Comparison of ENCODE assay signal across 9 mouse cellular contexts in the genomic region with DNA sequence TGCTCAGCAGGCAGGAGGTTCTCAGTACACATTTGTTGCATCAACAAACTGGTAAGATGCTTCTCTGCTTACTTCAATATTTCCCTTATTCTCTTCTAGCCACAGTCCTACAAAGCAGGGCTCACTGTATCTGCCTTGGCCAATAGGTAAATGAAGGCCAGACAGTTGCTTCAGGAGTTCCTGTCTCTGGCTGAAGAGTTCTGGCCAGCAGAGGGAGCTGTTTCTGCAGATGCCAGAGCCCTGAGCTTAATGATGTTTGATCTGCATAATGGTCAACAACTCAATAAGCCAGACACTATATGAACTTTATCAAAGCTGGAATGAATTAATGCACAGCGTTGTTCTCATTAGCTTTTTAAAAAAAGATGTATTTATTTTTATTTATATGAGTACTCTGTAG. TPM values are rescaled to one million over a fixed set of nuclear protein-coding genes. Genes with fewer than 3 reads are reported as not detected.
DNase-seq lines count a peak whose midpoint lies in the region; ATAC-seq and TF ChIP-seq lines count a peak whose summit lies in the region.
"Had no signal": no experiment of that assay in that cellular context is flagged by ENCODE, and none has a peak within 500 bp of the region (broad histone marks: within the 10 kb centered on the region; RNA-seq: fewer than 3 reads in every experiment).

No protein-coding gene starts in this region.

- H3K4me2 ChIP-seq in hindbrain, embryonic 16.5 days (ENCODE audit: low read length), result no peak overlapping the region
- H3K4me2 ChIP-seq in stomach, postnatal 0 days (replicated peaks; ENCODE audit: low read depth), result no peak overlapping the region
- H3K4me2 ChIP-seq: lung, embryonic 15.5 days had no signal

- ATAC-seq in hindbrain, embryonic 16.5 days, result no peak
- peak; percentile 53; the same call in 1 of the 2 replicates for ATAC-seq in monocyte, adult 5-6 weeks (replicated peaks; ENCODE audit: insufficient number of reproducible peaks, low FRiP score, low TSS enrichment, poor library complexity, severe bottlenecking)
- ATAC-seq in stomach, postnatal 0 days (ENCODE audit: low FRiP score, low TSS enrichment), result no peak

- H3K27me3 ChIP-seq in hindbrain, embryonic 10.5 days (ENCODE audit: insufficient read depth, poor library complexity, severe bottlenecking), result no peaks in the 10 kb centered on the region
- no peaks in the 10 kb centered on the region for H3K27me3 ChIP-seq in hindbrain, embryonic 16.5 days (replicated peaks; ENCODE audit: control insufficient read depth, insufficient read depth, low read length)
- no peaks in the 10 kb centered on the region for H3K27me3 ChIP-seq in stomach, postnatal 0 days (ENCODE audit: control insufficient read depth, insufficient read depth, low read length)
- H3K27me3 ChIP-seq: lung, embryonic 15.5 days had no signal

- TF ChIP-seq EP300 in stomach, postnatal 0 days (optimal IDR thresholded peaks at IDR 0.05), result no peak

- H3K4me1 ChIP-seq in hindbrain, embryonic 10.5 days (replicated peaks), result peaks cover 21% of the 10 kb centered on the region
- peaks cover 8% of the 10 kb centered on the region for H3K4me1 ChIP-seq in hindbrain, embryonic 16.5 days (ENCODE audit: control insufficient read depth, insufficient read depth, low read depth, low read length)
- no peaks in the 10 kb centered on the region for H3K4me1 ChIP-seq in stomach, postnatal 0 days (replicated peaks; ENCODE audit: control insufficient read depth, insufficient read depth)

- 53% methylated on average over 1 of the region's 1 CpGs for WGBS in hindbrain, embryonic 10.5 days
- WGBS in hindbrain, embryonic 16.5 days, result 57% methylated on average over 1 of the region's 1 CpGs
- WGBS in stomach, postnatal 0 days, result 50% methylated on average over 1 of the region's 1 CpGs

- no peak overlapping the region for H3K9ac ChIP-seq in hindbrain, embryonic 16.5 days (ENCODE audit: low read depth, low read length)
- H3K9ac ChIP-seq in stomach, postnatal 0 days (ENCODE audit: low read length), result no peak overlapping the region
- H3K9ac ChIP-seq: lung, embryonic 15.5 days had no signal

- no peak overlapping the region for H3K4me3 ChIP-seq in hindbrain, embryonic 10.5 days
- no peak overlapping the region for H3K4me3 ChIP-seq in hindbrain, embryonic 16.5 days (ENCODE audit: low read length)
- no peak overlapping the region for H3K4me3 ChIP-seq in stomach, postnatal 0 days (ENCODE audit: low read depth, low read length)
- H3K4me3 ChIP-seq: lung, embryonic 15.5 days had no signal

- no peaks in the 10 kb centered on the region for H3K9me3 ChIP-seq in hindbrain, embryonic 10.5 days
- H3K9me3 ChIP-seq in hindbrain, embryonic 16.5 days (ENCODE audit: control insufficient read depth, low read length), result no peaks in the 10 kb centered on the region
- H3K9me3 ChIP-seq in stomach, postnatal 0 days (ENCODE audit: control insufficient read depth, low read length), result no peaks in the 10 kb centered on the region
- H3K9me3 ChIP-seq: lung, embryonic 15.5 days had no signal

- no peak overlapping the region for H3K27ac ChIP-seq in hindbrain, embryonic 10.5 days
- no peak overlapping the region for H3K27ac ChIP-seq in hindbrain, embryonic 16.5 days (ENCODE audit: low read depth, low read length)
- no peak overlapping the region for H3K27ac ChIP-seq in stomach, postnatal 0 days (replicated peaks)
- H3K27ac ChIP-seq: lung, embryonic 15.5 days had no signal

- H3K36me3 ChIP-seq in hindbrain, embryonic 10.5 days, result peaks cover 38% of the 10 kb centered on the region
- H3K36me3 ChIP-seq in hindbrain, embryonic 16.5 days (ENCODE audit: control insufficient read depth, insufficient read depth, low read length), result no peaks in the 10 kb centered on the region
- H3K36me3 ChIP-seq in stomach, postnatal 0 days (ENCODE audit: control insufficient read depth, insufficient read depth, low read length), result no peaks in the 10 kb centered on the region

- DNase-seq in hindbrain, embryonic 10.5 days (ENCODE audit: low spot score), result peak; percentile 68
- DNase-seq in MEL-GATA-1-ER (ENCODE audit: extremely low read depth, low read depth), result peak; percentile 6
- DNase-seq in cerebellum, adult 8-10 months, result peak; percentile 56
- peak; percentile 63 to 82 for DNase-seq in heart, adult 9 months (ENCODE audit: low spot score in 2 of 2)
- DNase-seq in left cerebral cortex, adult 18-20 months (ENCODE audit: low spot score in 2 of 2), result peak; percentile 77 to 86
- peak; percentile 85 for DNase-seq in stomach, postnatal 0 days (ENCODE audit: low spot score)

- TF ChIP-seq CTCF in stomach, postnatal 0 days (IDR thresholded peaks at IDR 0.05; ENCODE audit: low read depth), result peak; percentile 92

RNA-seq across cellular contexts. Expression of gene Zfp422, which starts 3.3 kb away (rescaled TPM):
- polyA plus RNA-seq in hindbrain, embryonic 10.5 days (2016; fragmentation: Nextera tagmentation; extraction: Ambion mirVana), result 255 and 278 TPM in 2 replicates
- polyA plus RNA-seq in hindbrain, embryonic 16.5 days (2015; fragmentation: Nextera tagmentation; extraction: Ambion mirVana), result 120 and 126 TPM in 2 replicates
- 10 to 100 TPM; 21.3 to 29.6 TPM for total RNA-seq in left cerebral cortex, adult 18-20 months (2021)
- total RNA-seq in monocyte, adult 5-6 weeks (2017), result 10.3 to 14.1 TPM (median 11.5 TPM) in 3 replicates
- polyA plus RNA-seq in stomach, postnatal 0 days (2015; fragmentation: Nextera tagmentation; extraction: Ambion mirVana), result 52.4 and 54.4 TPM in 2 replicates

RNA-seq across cellular contexts. Expression of gene Depp1, which starts 18.3 kb away (rescaled TPM):
- 14.7 and 16.1 TPM in 2 replicates for polyA plus RNA-seq in hindbrain, embryonic 10.5 days (2016; fragmentation: Nextera tagmentation; extraction: Ambion mirVana)
- polyA plus RNA-seq in hindbrain, embryonic 16.5 days (2015; fragmentation: Nextera tagmentation; extraction: Ambion mirVana), result 11.4 and 17.6 TPM in 2 replicates
- 1 to 10 TPM; 1.4 to 2.5 TPM for total RNA-seq in left cerebral cortex, adult 18-20 months (2021)
- total RNA-seq in monocyte, adult 5-6 weeks (2017), result 0.38 TPM in 1 of 3 replicates, not detected in the others
- polyA plus RNA-seq in stomach, postnatal 0 days (2015; fragmentation: Nextera tagmentation; extraction: Ambion mirVana), result 31.6 and 37.0 TPM in 2 replicates

RNA-seq across cellular contexts. Expression of gene Rassf4, which starts 41.6 kb away (rescaled TPM):
- 60.9 and 61.9 TPM in 2 replicates for polyA plus RNA-seq in hindbrain, embryonic 10.5 days (2016; fragmentation: Nextera tagmentation; extraction: Ambion mirVana)
- polyA plus RNA-seq in hindbrain, embryonic 16.5 days (2015; fragmentation: Nextera tagmentation; extraction: Ambion mirVana), result 30.3 and 30.8 TPM in 2 replicates
- total RNA-seq in left cerebral cortex, adult 18-20 months (2021), result 1 to 10 TPM; 4.5 to 5.5 TPM
- 124 to 138 TPM (median 133 TPM) in 3 replicates for total RNA-seq in monocyte, adult 5-6 weeks (2017)
- polyA plus RNA-seq in stomach, postnatal 0 days (2015; fragmentation: Nextera tagmentation; extraction: Ambion mirVana), result 4.1 and 5.6 TPM in 2 replicates

RNA-seq across cellular contexts. Expression of gene Olfr215, which starts 48.1 kb away (rescaled TPM):
- not detected in 2 replicates for polyA plus RNA-seq in hindbrain, embryonic 10.5 days (2016; fragmentation: Nextera tagmentation; extraction: Ambion mirVana)
- polyA plus RNA-seq in hindbrain, embryonic 16.5 days (2015; fragmentation: Nextera tagmentation; extraction: Ambion mirVana), result not detected in 2 replicates
- total RNA-seq in left cerebral cortex, adult 18-20 months (2021), result not detected
- total RNA-seq in monocyte, adult 5-6 weeks (2017), result not detected in 3 replicates
- polyA plus RNA-seq in stomach, postnatal 0 days (2015; fragmentation: Nextera tagmentation; extraction: Ambion mirVana), result not detected in 2 replicates
- polyA plus RNA-seq: lung, embryonic 15.5 days had no signal

Comparison
In these comparisons a context has a peak if more than half of its experiments do, and no peak if none do; other contexts are left out.
1. DNase-seq: peak in every context shown above with its lines; median percentile 85 in stomach, postnatal 0 days; 82 in left cerebral cortex, adult 18-20 months; 72 in heart, adult 9 months; 68 in hindbrain, embryonic 10.5 days; 56 in cerebellum, adult 8-10 months; 6 in MEL-GATA-1-ER.